Mouse (Mus musculus): ENCODE results near the gene Fam160a2. TPM values are rescaled to one million over a fixed set of nuclear protein-coding genes. Genes with fewer than 3 reads are reported as not detected.
"Not testable (repeated sequence)": the region's sequence is repeated elsewhere in the genome, so short reads cannot be mapped to it uniquely, and the experiment has no call there.

Gene Fam160a2
- total and polyA plus RNA-seq, 2 experiments: 4.5 to 26.8 TPM

GRCm38 (mm10) chr7:105368521-105368920 lies 31.3 kb downstream of the Fam160a2 start:
- Histone ChIP-seq H3K36me3 (ENCODE audit: control insufficient read depth, insufficient read depth, low read length) (no peaks in the 10 kb centered on the region), H3K79me2 (ENCODE audit: control insufficient read depth, insufficient read depth, low read length) (no peaks in the 10 kb centered on the region), H3K4me3 (ENCODE audit: insufficient read depth, low read depth, low read length) (no peak overlapping the region), H3K27ac (replicated peaks; ENCODE audit: insufficient read depth, low read depth, low read length) (no peak overlapping the region), H3K9ac (ENCODE audit: low read depth, low read length) (no peak overlapping the region), H3K4me1 (ENCODE audit: control insufficient read depth, insufficient read depth, low read length) (no peaks in the 10 kb centered on the region), H3K27me3 (ENCODE audit: control insufficient read depth, insufficient read depth, low read length) (no peaks in the 10 kb centered on the region)
- DNase-seq (ENCODE audit: extremely low read depth, low read depth, low spot score): no peak
- WGBS: 93% methylated on average over 4 of the region's 4 CpGs
- TF ChIP-seq POLR2A (IDR thresholded peaks at IDR 0.05; ENCODE audit: extremely low read depth, insufficient read depth, low read length): no peak
- TF ChIP-seq CTCF (IDR thresholded peaks at IDR 0.05; ENCODE audit: low read depth, low read length): no peak

GRCm38 (mm10) chr7:105367930-105368329 lies 31.9 kb downstream of the Fam160a2 start, which contains the start of gene Olfr692:
TSS of gene Olfr692 (plus strand) at chr7:105368230.
- no peak for DNase-seq (ENCODE audit: extremely low read depth, low read depth, low spot score)
- Histone ChIP-seq H3K4me3 (ENCODE audit: insufficient read depth, low read depth, low read length) (no peak within 1 kb of the TSS), H3K27ac (replicated peaks; ENCODE audit: insufficient read depth, low read depth, low read length) (no peak within 1 kb of the TSS), H3K9ac (ENCODE audit: low read depth, low read length) (no peak within 1 kb of the TSS), H3K4me1 (ENCODE audit: control insufficient read depth, insufficient read depth, low read length) (no peaks in the 10 kb centered on the region), H3K36me3 (ENCODE audit: control insufficient read depth, insufficient read depth, low read length) (no peaks in the 10 kb centered on the region), H3K79me2 (ENCODE audit: control insufficient read depth, insufficient read depth, low read length) (no peaks in the 10 kb centered on the region), H3K27me3 (ENCODE audit: control insufficient read depth, insufficient read depth, low read length) (no peaks in the 10 kb centered on the region)
- 97% methylated on average over 1 of the region's 1 CpGs for WGBS
- TF ChIP-seq POLR2A (IDR thresholded peaks at IDR 0.05; ENCODE audit: extremely low read depth, insufficient read depth, low read length) (no peak), CTCF (IDR thresholded peaks at IDR 0.05; ENCODE audit: low read depth, low read length) (no peak)

- H3K27ac ChIP-seq (replicated peaks; ENCODE audit: insufficient read depth, low read depth, low read length): no peak overlapping the region
- H3K4me3 ChIP-seq (ENCODE audit: insufficient read depth, low read depth, low read length): no peak overlapping the region
- DNase-seq (ENCODE audit: extremely low read depth, low read depth, low spot score): no peak
- H3K4me1 ChIP-seq (ENCODE audit: control insufficient read depth, insufficient read depth, low read length): no peaks in the 10 kb centered on the region
- 88% methylated on average over 5 of the region's 5 CpGs for WGBS
- no peaks in the 10 kb centered on the region for H3K79me2 ChIP-seq (ENCODE audit: control insufficient read depth, insufficient read depth, low read length)
- H3K27me3 ChIP-seq (ENCODE audit: control insufficient read depth, insufficient read depth, low read length): no peaks in the 10 kb centered on the region
- TF ChIP-seq CTCF (IDR thresholded peaks at IDR 0.05; ENCODE audit: low read depth, low read length) (no peak), POLR2A (IDR thresholded peaks at IDR 0.05; ENCODE audit: extremely low read depth, insufficient read depth, low read length) (no peak)
- no peaks in the 10 kb centered on the region for H3K36me3 ChIP-seq (ENCODE audit: control insufficient read depth, insufficient read depth, low read length)
- H3K9ac ChIP-seq (ENCODE audit: low read depth, low read length): no peak overlapping the region
Observed at GRCm38 (mm10) chr7:105367268-105367667, 32.6 kb downstream of the Fam160a2 start.

GRCm38 (mm10) chr7:105361713-105362112 lies 38.1 kb downstream of the Fam160a2 start:
- H3K27me3 ChIP-seq (ENCODE audit: control insufficient read depth, insufficient read depth, low read length): no peaks in the 10 kb centered on the region
- no peak overlapping the region for H3K4me3 ChIP-seq (ENCODE audit: insufficient read depth, low read depth, low read length)
- H3K79me2 ChIP-seq (ENCODE audit: control insufficient read depth, insufficient read depth, low read length): no peaks in the 10 kb centered on the region
- no peaks in the 10 kb centered on the region for H3K36me3 ChIP-seq (ENCODE audit: control insufficient read depth, insufficient read depth, low read length)
- H3K27ac ChIP-seq (replicated peaks; ENCODE audit: insufficient read depth, low read depth, low read length): no peak overlapping the region
- H3K9ac ChIP-seq (ENCODE audit: low read depth, low read length): no peak overlapping the region
- 79% methylated on average over 2 of the region's 2 CpGs for WGBS
- TF ChIP-seq POLR2A (IDR thresholded peaks at IDR 0.05; ENCODE audit: extremely low read depth, insufficient read depth, low read length): no peak
- TF ChIP-seq CTCF (IDR thresholded peaks at IDR 0.05; ENCODE audit: low read depth, low read length): no peak
- no peaks in the 10 kb centered on the region for H3K4me1 ChIP-seq (ENCODE audit: control insufficient read depth, insufficient read depth, low read length)
- DNase-seq (ENCODE audit: extremely low read depth, low read depth, low spot score): no peak

GRCm38 (mm10) chr7:105356487-105356886 lies 43.4 kb downstream of the Fam160a2 start:
- 90% methylated on average over 1 of the region's 2 CpGs for WGBS
- DNase-seq (ENCODE audit: extremely low read depth, low read depth, low spot score); H3K27ac ChIP-seq (replicated peaks; ENCODE audit: insufficient read depth, low read depth, low read length); H3K4me3 ChIP-seq (ENCODE audit: insufficient read depth, low read depth, low read length); H3K79me2 ChIP-seq (ENCODE audit: control insufficient read depth, insufficient read depth, low read length); H3K27me3 ChIP-seq (ENCODE audit: control insufficient read depth, insufficient read depth, low read length); H3K36me3 ChIP-seq (ENCODE audit: control insufficient read depth, insufficient read depth, low read length); H3K4me1 ChIP-seq (ENCODE audit: control insufficient read depth, insufficient read depth, low read length); H3K9ac ChIP-seq (ENCODE audit: low read depth, low read length): not testable (repeated sequence)

- not testable (repeated sequence) for H3K9ac ChIP-seq (ENCODE audit: low read depth, low read length); H3K27me3 ChIP-seq (ENCODE audit: control insufficient read depth, insufficient read depth, low read length); H3K4me3 ChIP-seq (ENCODE audit: insufficient read depth, low read depth, low read length); DNase-seq (ENCODE audit: extremely low read depth, low read depth, low spot score); H3K36me3 ChIP-seq (ENCODE audit: control insufficient read depth, insufficient read depth, low read length); H3K79me2 ChIP-seq (ENCODE audit: control insufficient read depth, insufficient read depth, low read length); H3K27ac ChIP-seq (replicated peaks; ENCODE audit: insufficient read depth, low read depth, low read length); H3K4me1 ChIP-seq (ENCODE audit: control insufficient read depth, insufficient read depth, low read length)
- WGBS: no CpG with 5 or more reads among the region's 5 CpGs
Observed at GRCm38 (mm10) chr7:105356064-105356463, 43.8 kb downstream of the Fam160a2 start.

Data from liver, adult 2 months (tissue).